Mouse (Mus musculus): ENCODE data around the gene Arcn1. TPM values are rescaled to one million over a fixed set of nuclear protein-coding genes. Genes with fewer than 3 reads are reported as not detected.
A peak's percentile ranks its signal among the peaks of the same experiment; 100 is the strongest.

Arcn1 gene
- polyA plus RNA-seq, 1 experiment from 2014 or later, result 223 TPM

DNA sequence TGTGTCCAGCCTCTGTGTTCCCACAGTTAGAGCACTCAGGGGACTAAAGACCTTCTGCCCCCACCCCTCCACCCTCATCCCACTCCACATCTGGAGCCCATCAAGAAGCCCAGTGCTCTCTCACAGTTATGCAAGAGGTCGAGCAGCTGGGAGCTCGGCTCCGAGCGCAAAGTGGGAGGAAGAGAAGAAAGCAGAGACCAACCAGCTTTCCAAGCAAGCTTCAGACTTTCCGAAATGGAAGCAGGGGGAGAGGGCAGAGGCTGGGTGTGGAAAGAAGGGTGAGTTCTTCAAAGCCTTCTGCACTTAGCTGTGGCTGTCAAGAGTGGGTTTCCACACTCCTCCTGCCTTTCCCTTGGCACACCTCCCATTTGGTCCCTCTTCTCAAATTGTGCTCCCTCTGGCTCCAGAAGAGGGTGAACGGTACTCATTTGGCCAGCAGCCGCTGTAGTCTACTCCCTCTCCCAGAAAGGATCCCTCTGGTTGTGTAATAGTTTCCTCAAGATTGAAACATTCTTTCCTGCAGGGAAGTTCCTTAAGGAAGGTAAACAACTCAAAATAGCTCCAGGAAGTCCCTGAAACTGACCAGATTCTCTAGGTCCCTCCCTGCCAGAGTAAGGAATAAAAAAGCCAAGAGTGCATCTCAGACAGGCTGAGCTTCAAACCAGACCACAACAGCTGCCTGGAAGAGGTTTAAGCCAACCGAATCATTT, 30.2 kb downstream of the Arcn1 start:
- Histone ChIP-seq H3K4me2 (peak overlapping the region; percentile 25; the same call in 1 of the 2 replicates), H3K27me3 (no peaks in the 10 kb centered on the region), H3K9me3 (no peaks in the 10 kb centered on the region), H3K9ac (no peak overlapping the region), H3K4me1 (peaks cover 52% of the 10 kb centered on the region), H3K36me3 (peaks cover 8% of the 10 kb centered on the region), H3K27ac (peak overlapping the region; percentile 93), H3K4me3 (no peak overlapping the region)
- ATAC-seq (ENCODE audit: insufficient number of reproducible peaks, low FRiP score, low TSS enrichment, low read depth), result peak; percentile 61
- 14% methylated on average over 8 of the region's 8 CpGs for WGBS

GRCm38 (mm10) chr9:44736301-44736700, 31.3 kb downstream of the Arcn1 start:
- Histone ChIP-seq H3K9ac (no peak overlapping the region), H3K27ac (peak overlapping the region; percentile 93), H3K36me3 (peaks cover 3% of the 10 kb centered on the region; the same call in 1 of the 2 replicates), H3K9me3 (no peaks in the 10 kb centered on the region), H3K4me2 (no peak overlapping the region), H3K27me3 (no peaks in the 10 kb centered on the region), H3K4me3 (no peak overlapping the region), H3K4me1 (peaks cover 56% of the 10 kb centered on the region)
- 61% methylated on average over 2 of the region's 2 CpGs for WGBS
- ATAC-seq (ENCODE audit: insufficient number of reproducible peaks, low FRiP score, low TSS enrichment, low read depth), result no peak

DNA sequence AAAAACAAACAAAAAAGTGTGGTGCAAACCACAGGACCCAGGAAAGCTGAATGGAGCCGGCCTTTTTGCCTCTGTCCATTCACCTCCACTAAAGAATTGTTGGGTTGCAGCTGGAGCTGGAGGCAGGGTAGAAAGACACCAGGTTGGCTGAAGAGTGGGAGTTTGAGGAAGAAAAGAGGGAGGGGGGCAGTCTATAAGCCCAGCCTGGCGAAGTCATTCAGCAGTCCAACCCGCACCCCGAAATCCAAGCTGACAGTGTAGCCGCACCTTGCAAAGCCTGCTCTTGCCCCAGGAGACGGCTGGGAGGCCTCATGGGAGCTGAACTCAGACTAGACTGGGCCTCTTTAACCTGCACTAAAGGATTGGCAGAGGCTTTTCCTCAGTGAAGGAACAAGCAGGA, 31.8 kb downstream of the Arcn1 start:
- peaks cover 56% of the 10 kb centered on the region for H3K4me1 ChIP-seq

DNA sequence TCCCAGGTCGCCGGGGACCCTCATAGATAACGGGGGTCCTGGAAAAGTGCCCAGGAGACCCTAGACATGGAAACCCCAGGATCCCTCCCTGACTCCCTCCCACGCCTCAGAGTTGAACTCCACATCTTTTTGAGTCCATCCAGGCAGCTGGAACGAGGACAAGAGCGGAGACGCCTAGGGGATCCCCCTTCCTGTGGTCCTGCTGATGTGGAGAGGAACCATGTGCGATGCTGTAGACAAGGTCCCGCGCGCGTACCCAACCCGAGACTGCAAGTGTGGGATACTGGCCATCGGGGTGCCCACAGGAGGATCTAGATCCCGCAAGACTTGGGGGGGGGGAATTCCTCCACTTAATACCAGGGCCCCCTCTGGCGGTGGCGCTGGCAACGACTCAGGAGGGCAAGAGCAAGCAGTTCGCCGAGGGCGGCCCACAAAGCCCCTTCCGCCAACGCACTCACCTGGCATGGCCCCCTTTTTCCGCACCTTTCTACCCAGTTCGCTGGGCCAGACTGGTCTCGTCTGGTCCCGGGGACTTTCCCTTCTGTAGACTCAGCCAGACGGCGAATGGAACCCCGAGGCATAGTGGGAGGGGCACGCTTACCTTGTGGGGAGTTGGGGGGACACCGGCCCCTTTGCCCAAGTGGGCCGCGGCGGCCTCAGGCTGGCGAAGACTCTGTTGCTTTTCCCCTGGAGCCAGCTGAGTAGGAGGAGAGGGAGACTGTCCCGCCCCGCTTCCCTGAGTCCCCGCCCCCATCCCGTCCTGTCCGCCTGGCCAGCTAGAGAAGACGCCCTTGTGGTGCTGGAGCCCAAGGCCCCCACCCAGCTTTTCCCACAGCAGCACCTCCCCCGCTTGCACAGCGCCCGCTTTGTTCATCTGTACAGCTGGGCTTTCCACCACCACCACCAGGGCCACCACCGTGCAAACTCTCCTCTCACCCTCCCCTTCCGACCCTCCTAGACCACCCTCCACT, 32.8 kb downstream of the Arcn1 start, which contains the start of gene Phldb1:
Gene Phldb1, minus strand, starts transcription at position 675 of the 971 bp plus-strand sequence.
- Histone ChIP-seq H3K4me3 (peak within 1 kb of the TSS; percentile 67), H3K27me3 (no peaks in the 10 kb centered on the region), H3K9me3 (no peaks in the 10 kb centered on the region), H3K27ac (peak within 1 kb of the TSS; percentile 93), H3K4me1 (peaks cover 56% of the 10 kb centered on the region), H3K36me3 (no peaks in the 10 kb centered on the region), H3K4me2 (peak within 1 kb of the TSS; percentile 95), H3K9ac (peak within 1 kb of the TSS; percentile 62)
- WGBS, result 1% methylated on average over 46 of the region's 47 CpGs
- ATAC-seq (ENCODE audit: insufficient number of reproducible peaks, low FRiP score, low TSS enrichment, low read depth), result peak; percentile 80

More for the DNA sequence above, 31.8 kb downstream of the Arcn1 start:
- peak overlapping the region; percentile 95; the same call in 1 of the 2 replicates for H3K4me2 ChIP-seq
- H3K9me3 ChIP-seq, result no peaks in the 10 kb centered on the region
- no peaks in the 10 kb centered on the region for H3K36me3 ChIP-seq
- H3K27me3 ChIP-seq, result no peaks in the 10 kb centered on the region
- peak overlapping the region; percentile 93 for H3K27ac ChIP-seq
- no peak for ATAC-seq (ENCODE audit: insufficient number of reproducible peaks, low FRiP score, low TSS enrichment, low read depth)
- 77% methylated on average over 6 of the region's 6 CpGs for WGBS
- H3K9ac ChIP-seq, result no peak overlapping the region
- H3K4me3 ChIP-seq, result no peak overlapping the region

DNA sequence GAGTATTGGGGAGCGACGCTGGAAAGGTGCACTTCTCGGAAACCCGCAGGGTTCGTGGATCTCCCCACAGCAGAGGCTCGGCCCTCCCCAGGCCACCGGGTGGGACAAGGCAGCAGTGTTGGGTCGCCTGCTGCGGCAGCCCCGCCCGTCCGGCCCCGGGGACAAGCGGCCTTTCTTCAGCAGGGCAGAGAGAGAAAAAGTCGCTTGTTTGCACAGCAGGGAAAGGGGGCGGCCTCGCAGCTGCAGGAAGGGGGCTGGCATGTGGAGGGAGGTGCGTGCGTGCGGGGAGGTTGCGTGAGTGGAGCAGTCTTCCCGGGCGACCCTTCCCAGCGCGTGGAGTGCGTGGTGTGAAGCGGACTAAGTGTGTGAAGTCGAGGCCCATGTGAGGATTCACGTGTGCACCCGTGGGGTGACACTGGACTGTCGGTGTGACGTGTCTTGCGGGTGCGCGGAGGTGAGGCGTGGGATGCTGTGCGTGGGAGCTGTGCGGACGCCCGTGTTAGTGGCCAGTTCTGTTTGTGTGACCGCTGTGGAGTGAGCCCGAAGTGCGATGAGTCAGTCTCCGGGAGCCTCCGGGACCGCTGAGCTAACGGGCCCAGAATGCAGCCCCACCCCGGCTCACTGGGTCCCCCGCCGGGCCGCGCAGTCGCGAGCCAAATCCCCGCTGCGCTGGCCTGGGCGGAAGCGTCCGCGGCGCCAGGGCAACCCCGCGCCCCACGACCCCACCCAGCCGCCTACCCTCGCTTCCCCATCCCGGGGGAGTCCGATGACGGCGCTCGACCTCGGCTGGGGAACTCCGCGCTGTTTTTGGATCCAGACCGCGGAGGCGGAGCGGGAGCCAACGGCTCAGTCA, 33.7 kb downstream of the Arcn1 start:
- Histone ChIP-seq H3K27ac (peak overlapping the region; percentile 93), H3K4me1 (peaks cover 56% of the 10 kb centered on the region), H3K36me3 (no peaks in the 10 kb centered on the region), H3K27me3 (no peaks in the 10 kb centered on the region), H3K4me2 (peak overlapping the region; percentile 95), H3K9ac (peak overlapping the region; percentile 62), H3K9me3 (no peaks in the 10 kb centered on the region), H3K4me3 (peak overlapping the region; percentile 67)
- 1% methylated on average over 78 of the region's 79 CpGs for WGBS
- ATAC-seq (ENCODE audit: insufficient number of reproducible peaks, low FRiP score, low TSS enrichment, low read depth), result peak; percentile 21; the same call in 1 of the 2 replicates

GRCm38 (mm10) chr9:44732921-44733530, 34.6 kb downstream of the Arcn1 start:
- no peaks in the 10 kb centered on the region for H3K27me3 ChIP-seq
- H3K9me3 ChIP-seq, result no peaks in the 10 kb centered on the region
- WGBS, result 53% methylated on average over 12 of the region's 12 CpGs
- H3K4me1 ChIP-seq, result peaks cover 56% of the 10 kb centered on the region
- no peak for ATAC-seq (ENCODE audit: insufficient number of reproducible peaks, low FRiP score, low TSS enrichment, low read depth)
- H3K9ac ChIP-seq, result peak overlapping the region; percentile 62; the same call in 1 of the 2 replicates
- H3K36me3 ChIP-seq, result no peaks in the 10 kb centered on the region; the same call in 1 of the 2 replicates
- H3K4me3 ChIP-seq, result peak overlapping the region; percentile 67
- H3K4me2 ChIP-seq, result peak overlapping the region; percentile 95
- peak overlapping the region; percentile 93 for H3K27ac ChIP-seq

- Histone ChIP-seq H3K9ac (no peak overlapping the region), H3K4me2 (peak overlapping the region; percentile 95; the same call in 1 of the 2 replicates), H3K4me3 (peak overlapping the region; percentile 67; the same call in 1 of the 2 replicates)
These were observed 35.5 kb downstream of the Arcn1 start for GRCm38 (mm10) chr9:44732130-44732549.

GRCm38 (mm10) chr9:44727441-44727840, 40.2 kb downstream of the Arcn1 start:
- Histone ChIP-seq H3K9ac (no peak overlapping the region), H3K9me3 (no peaks in the 10 kb centered on the region), H3K36me3 (peaks cover 42% of the 10 kb centered on the region), H3K27ac (no peak overlapping the region), H3K4me3 (no peak overlapping the region), H3K4me1 (peaks cover 47% of the 10 kb centered on the region), H3K27me3 (no peaks in the 10 kb centered on the region), H3K4me2 (no peak overlapping the region)
- WGBS, result 53% methylated on average over 5 of the region's 5 CpGs
- no peak for ATAC-seq (ENCODE audit: insufficient number of reproducible peaks, low FRiP score, low TSS enrichment, low read depth)

More at GRCm38 (mm10) chr9:44732130-44732549, 35.5 kb downstream of the Arcn1 start:
- 70% methylated on average over 5 of the region's 5 CpGs for WGBS
- Histone ChIP-seq H3K27ac (peak overlapping the region; percentile 93), H3K27me3 (no peaks in the 10 kb centered on the region), H3K9me3 (no peaks in the 10 kb centered on the region), H3K36me3 (peaks cover 6% of the 10 kb centered on the region), H3K4me1 (peaks cover 52% of the 10 kb centered on the region)
- ATAC-seq (ENCODE audit: insufficient number of reproducible peaks, low FRiP score, low TSS enrichment, low read depth), result no peak

- WGBS, result 54% methylated on average over 10 of the region's 10 CpGs
- H3K27ac ChIP-seq, result no peak overlapping the region; the same call in 1 of the 2 replicates
- peaks cover 42% of the 10 kb centered on the region for H3K36me3 ChIP-seq
- H3K9ac ChIP-seq, result no peak overlapping the region
- H3K4me2 ChIP-seq, result no peak overlapping the region
- H3K4me3 ChIP-seq, result no peak overlapping the region
- H3K27me3 ChIP-seq, result no peaks in the 10 kb centered on the region
- H3K4me1 ChIP-seq, result peaks cover 47% of the 10 kb centered on the region
- no peak for ATAC-seq (ENCODE audit: insufficient number of reproducible peaks, low FRiP score, low TSS enrichment, low read depth)
- no peaks in the 10 kb centered on the region for H3K9me3 ChIP-seq
These were observed 41.1 kb downstream of the Arcn1 start for GRCm38 (mm10) chr9:44726431-44727146.

DNA sequence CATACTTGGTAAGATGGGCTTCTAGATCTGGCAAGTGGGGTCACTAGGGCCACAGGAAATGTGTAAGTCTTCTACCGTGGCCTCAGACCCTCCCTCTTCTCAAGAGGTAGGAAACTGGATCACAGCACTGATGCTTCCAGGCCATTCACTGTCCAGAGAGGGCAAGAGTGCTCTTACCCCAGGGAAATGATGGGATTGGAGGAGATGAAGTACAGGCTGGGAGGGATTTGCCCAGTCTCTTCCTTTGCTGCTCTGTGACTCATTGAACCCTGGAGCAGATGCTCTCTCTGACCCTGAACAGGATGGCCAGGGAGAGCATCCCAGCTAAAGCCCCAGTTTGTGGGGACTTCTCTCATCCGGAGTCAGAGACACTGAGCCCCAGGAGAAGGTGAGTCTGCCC, 43.0 kb downstream of the Arcn1 start:
- H3K4me3 ChIP-seq, result no peak overlapping the region
- H3K4me1 ChIP-seq, result peaks cover 64% of the 10 kb centered on the region
- H3K27ac ChIP-seq, result peak overlapping the region; percentile 61; the same call in 1 of the 2 replicates
- H3K27me3 ChIP-seq, result no peaks in the 10 kb centered on the region
- no peaks in the 10 kb centered on the region for H3K9me3 ChIP-seq
- H3K36me3 ChIP-seq, result peaks cover 42% of the 10 kb centered on the region
- ATAC-seq (ENCODE audit: insufficient number of reproducible peaks, low FRiP score, low TSS enrichment, low read depth), result no peak
- 44% methylated on average over 2 of the region's 2 CpGs for WGBS
- H3K4me2 ChIP-seq, result no peak overlapping the region
- H3K9ac ChIP-seq, result no peak overlapping the region

All from limb, embryonic 15.5 days (tissue).